Mouse (Mus musculus): ENCODE measurements at regions not wholly inside any gene's neighbourhood (a gene's known extent, or its start where the extent isn't known, plus 50 kb on each side); places are given as distances from the start of the nearest gene placed in this dataset.

DNA sequence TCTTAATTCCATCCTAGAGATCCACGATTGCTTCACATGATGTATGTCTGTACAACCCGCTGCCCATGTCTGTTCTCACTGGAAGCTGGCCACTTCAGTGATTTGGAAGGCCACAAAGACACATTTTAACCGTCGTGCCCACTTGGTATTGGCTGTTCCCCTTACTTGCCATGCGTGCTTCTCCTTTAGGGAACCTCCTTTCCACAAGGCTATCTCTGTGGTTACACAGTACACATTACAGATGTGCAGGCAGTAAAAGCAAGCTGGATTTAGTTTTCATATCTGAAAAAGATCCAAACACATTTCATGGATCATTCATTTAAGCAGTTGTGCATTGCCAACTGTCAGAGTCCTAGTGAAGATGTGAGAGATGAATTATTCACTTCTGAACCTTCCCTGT, 414.7 kb upstream of the Gm26657 start:
- no peak for TF ChIP-seq ZNF384 (IDR thresholded peaks at IDR 0.05; ENCODE audit: low read depth, low read length)
- TF ChIP-seq MAFK (IDR thresholded peaks at IDR 0.05; ENCODE audit: insufficient read depth, low read depth, low read length): no peak
